Mouse (Mus musculus): ENCODE data around the gene Rab10. TPM values are rescaled to one million over a fixed set of nuclear protein-coding genes. Genes with fewer than 3 reads are reported as not detected.

The Rab10 gene
- 104 TPM for polyA plus RNA-seq (2015; fragmentation: Illumina TruSeq; extraction: RNeasy Lipid Tissue Mini Kit (QIAGEN cat#74804); ENCODE audit: low read depth, low replicate concordance)

GRCm38 (mm10) chr12:3309391-3310320, at the start of gene Rab10:
TSS of gene Rab10 (minus strand) at chr12:3309969.

Other genes with a start within 250 kb of the Rab10 start
- gene Kif3c, start 55.2 kb upstream of the Rab10 start, polyA plus RNA-seq (2015; fragmentation: Illumina TruSeq; extraction: RNeasy Lipid Tissue Mini Kit (QIAGEN cat#74804); ENCODE audit: low read depth, low replicate concordance) = 109 TPM
- gene Asxl2, start 116.9 kb upstream of the Rab10 start, polyA plus RNA-seq (2015; fragmentation: Illumina TruSeq; extraction: RNeasy Lipid Tissue Mini Kit (QIAGEN cat#74804); ENCODE audit: low read depth, low replicate concordance) = 12.0 TPM